Mouse (Mus musculus): Measurements from ENCODE around the gene Rtn4rl1. TPM values are rescaled to one million over a fixed set of nuclear protein-coding genes. Genes with fewer than 3 reads are reported as not detected.
A peak's percentile ranks its signal among the peaks of the same experiment; 100 is the strongest.

Gene Rtn4rl1
- polyA plus RNA-seq, 1 experiment = 11.1 TPM

DNA sequence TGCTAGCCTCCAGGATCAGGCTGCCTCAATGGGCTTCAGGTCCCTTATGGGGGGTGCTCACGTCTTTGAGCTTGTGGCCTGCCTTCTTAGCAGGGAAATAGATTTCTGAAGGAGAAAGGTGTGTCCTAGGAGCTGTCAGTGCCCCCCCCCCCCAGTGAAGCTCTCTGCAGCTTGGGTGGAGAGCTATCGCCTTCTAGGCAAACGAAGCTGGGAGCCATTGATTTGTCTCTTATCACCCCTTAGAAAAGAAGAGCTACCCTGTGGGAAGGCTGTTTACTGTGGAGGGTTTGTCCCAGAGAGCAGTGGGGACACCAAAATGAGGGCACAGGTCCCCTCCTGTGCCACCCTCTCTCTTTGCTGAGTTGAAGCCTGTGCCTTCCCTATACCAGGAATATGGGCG lies 16.5 kb downstream of the Rtn4rl1 start:
- peaks cover 12% of the 10 kb centered on the region; the same call in 1 of the 2 replicates for H3K4me1 ChIP-seq (ENCODE audit: control insufficient read depth, insufficient read depth, insufficient read length)

DNA sequence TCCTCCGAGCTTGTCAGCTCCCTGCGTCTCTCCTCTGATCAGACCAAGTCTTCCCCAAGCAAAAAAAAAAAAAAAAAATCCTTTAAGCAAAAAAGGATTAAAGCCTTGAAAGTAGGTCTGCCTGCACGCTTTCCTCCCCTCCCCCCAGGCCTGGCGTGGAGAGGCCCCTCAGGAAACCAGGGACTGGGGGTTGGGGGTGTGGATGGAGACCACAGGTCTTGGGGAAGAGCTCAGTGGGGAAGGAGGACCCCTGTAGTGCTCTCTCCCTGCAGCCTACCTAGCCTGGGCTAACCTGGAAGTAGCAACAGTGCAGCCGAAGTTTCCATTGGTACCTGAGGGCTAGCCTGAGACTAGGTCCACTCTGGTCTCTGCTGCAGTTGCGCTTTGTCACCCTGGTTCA lies 17.2 kb downstream of the Rtn4rl1 start:
- H3K27ac ChIP-seq (ENCODE audit: insufficient read depth, low read length) = no peak overlapping the region
- peaks cover 12% of the 10 kb centered on the region; the same call in 1 of the 2 replicates for H3K4me1 ChIP-seq (ENCODE audit: control insufficient read depth, insufficient read depth, insufficient read length)
- H3K36me3 ChIP-seq (ENCODE audit: control insufficient read depth, insufficient read depth, low read length) = no peaks in the 10 kb centered on the region
- no peaks in the 10 kb centered on the region for H3K27me3 ChIP-seq (ENCODE audit: control insufficient read depth, insufficient read depth, low read length)
- TF ChIP-seq CTCF (IDR thresholded peaks at IDR 0.05; ENCODE audit: extremely low read depth, insufficient read depth, insufficient read length, insufficient replicate concordance) (no peak), POLR2A (IDR thresholded peaks at IDR 0.05; ENCODE audit: low read depth, low read length) (no peak)
- H3K4me3 ChIP-seq (ENCODE audit: extremely low read depth, insufficient read depth, insufficient read length) = no peak overlapping the region
- WGBS = 85% methylated on average over 6 of the region's 6 CpGs
- DNase-seq (ENCODE audit: low read depth in 1 of 2, low spot score in 2 of 2) = no peak

More for the DNA sequence above, 16.5 kb downstream of the Rtn4rl1 start:
- Histone ChIP-seq H3K4me3 (ENCODE audit: extremely low read depth, insufficient read depth, insufficient read length) (no peak overlapping the region), H3K27me3 (ENCODE audit: control insufficient read depth, insufficient read depth, low read length) (no peaks in the 10 kb centered on the region), H3K36me3 (ENCODE audit: control insufficient read depth, insufficient read depth, low read length) (no peaks in the 10 kb centered on the region), H3K27ac (ENCODE audit: insufficient read depth, low read length) (no peak overlapping the region)
- DNase-seq (ENCODE audit: low read depth in 1 of 2, low spot score in 2 of 2) = no peak
- 78% methylated on average over 4 of the region's 4 CpGs for WGBS
- TF ChIP-seq POLR2A (IDR thresholded peaks at IDR 0.05; ENCODE audit: low read depth, low read length) (no peak), CTCF (IDR thresholded peaks at IDR 0.05; ENCODE audit: extremely low read depth, insufficient read depth, insufficient read length, insufficient replicate concordance) (no peak)

DNA sequence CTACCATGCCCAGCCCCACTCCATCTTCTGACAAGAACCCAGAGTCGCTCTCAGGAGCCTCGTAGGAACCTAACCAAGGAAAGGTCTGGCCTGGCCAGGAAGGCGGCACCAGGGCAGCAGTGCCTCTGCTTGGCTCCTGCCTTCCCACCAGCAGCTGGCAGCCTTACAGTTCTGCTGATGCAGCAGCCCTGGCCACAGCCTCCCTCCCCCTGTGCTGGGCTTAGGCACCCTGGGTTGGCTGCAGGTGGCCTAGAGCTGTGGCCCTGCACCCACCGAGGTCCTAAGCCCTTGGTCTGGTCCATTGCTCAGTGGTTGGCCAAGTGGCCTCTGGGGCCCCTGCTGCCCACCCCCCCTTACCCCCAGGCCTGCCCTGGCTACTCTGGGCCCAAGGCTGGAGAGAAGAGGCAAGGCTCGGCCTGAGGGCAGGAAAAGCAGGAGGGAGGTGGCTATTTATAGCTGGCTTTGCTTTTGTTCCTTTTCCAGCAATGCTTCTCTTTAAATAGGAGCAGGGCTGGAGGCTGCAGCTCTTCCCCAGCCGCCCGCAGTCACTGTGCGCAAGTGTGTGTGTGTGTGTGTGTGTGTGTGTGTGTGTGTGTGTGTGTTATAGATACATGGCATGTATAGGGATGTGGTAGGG lies 18.6 kb downstream of the Rtn4rl1 start:
- WGBS = 54% methylated on average over 8 of the region's 8 CpGs
- H3K27ac ChIP-seq (ENCODE audit: insufficient read depth, low read length) = 0 out of 2 replicates have a peak overlapping the region, but pooled peaks have one; percentile 14
- no peaks in the 10 kb centered on the region for H3K27me3 ChIP-seq (ENCODE audit: control insufficient read depth, insufficient read depth, low read length)
- H3K4me3 ChIP-seq (ENCODE audit: extremely low read depth, insufficient read depth, insufficient read length) = no peak overlapping the region
- no peak for DNase-seq (ENCODE audit: low read depth in 1 of 2, low spot score in 2 of 2)
- peaks cover 5% of the 10 kb centered on the region; the same call in 1 of the 2 replicates for H3K4me1 ChIP-seq (ENCODE audit: control insufficient read depth, insufficient read depth, insufficient read length)
- TF ChIP-seq POLR2A (IDR thresholded peaks at IDR 0.05; ENCODE audit: low read depth, low read length) (no peak), CTCF (IDR thresholded peaks at IDR 0.05; ENCODE audit: extremely low read depth, insufficient read depth, insufficient read length, insufficient replicate concordance) (no peak)
- H3K36me3 ChIP-seq (ENCODE audit: control insufficient read depth, insufficient read depth, low read length) = no peaks in the 10 kb centered on the region

DNA sequence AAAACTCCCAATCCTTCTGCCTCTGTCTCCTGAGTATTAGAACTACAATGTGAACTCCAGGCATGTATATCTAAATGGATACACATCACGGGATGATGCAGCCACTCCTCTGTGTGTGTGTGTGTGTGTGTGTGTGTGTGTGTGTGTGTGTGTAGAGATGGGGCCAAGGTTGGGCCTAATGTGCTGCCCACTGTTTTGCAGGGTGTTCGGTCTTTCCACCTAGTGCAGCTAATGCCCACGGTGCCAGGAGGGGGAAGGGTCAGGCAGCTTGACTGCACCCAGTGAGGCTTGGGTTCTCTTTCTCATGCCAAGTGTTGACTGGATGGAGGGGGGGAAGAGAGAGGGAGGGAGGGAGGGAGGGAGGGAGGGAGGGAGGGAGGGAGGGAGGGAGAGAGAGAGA lies 19.3 kb downstream of the Rtn4rl1 start:
- WGBS = 65% methylated on average over 3 of the region's 3 CpGs
- TF ChIP-seq CTCF (IDR thresholded peaks at IDR 0.05; ENCODE audit: extremely low read depth, insufficient read depth, insufficient read length, insufficient replicate concordance) (no peak), POLR2A (IDR thresholded peaks at IDR 0.05; ENCODE audit: low read depth, low read length) (no peak)
- Histone ChIP-seq H3K4me3 (ENCODE audit: extremely low read depth, insufficient read depth, insufficient read length) (no peak overlapping the region), H3K36me3 (ENCODE audit: control insufficient read depth, insufficient read depth, low read length) (no peaks in the 10 kb centered on the region), H3K4me1 (ENCODE audit: control insufficient read depth, insufficient read depth, insufficient read length) (peaks cover 5% of the 10 kb centered on the region; the same call in 1 of the 2 replicates), H3K27ac (ENCODE audit: insufficient read depth, low read length) (no peak overlapping the region), H3K27me3 (ENCODE audit: control insufficient read depth, insufficient read depth, low read length) (no peaks in the 10 kb centered on the region)
- no peak for DNase-seq (ENCODE audit: low read depth in 1 of 2, low spot score in 2 of 2)

DNA sequence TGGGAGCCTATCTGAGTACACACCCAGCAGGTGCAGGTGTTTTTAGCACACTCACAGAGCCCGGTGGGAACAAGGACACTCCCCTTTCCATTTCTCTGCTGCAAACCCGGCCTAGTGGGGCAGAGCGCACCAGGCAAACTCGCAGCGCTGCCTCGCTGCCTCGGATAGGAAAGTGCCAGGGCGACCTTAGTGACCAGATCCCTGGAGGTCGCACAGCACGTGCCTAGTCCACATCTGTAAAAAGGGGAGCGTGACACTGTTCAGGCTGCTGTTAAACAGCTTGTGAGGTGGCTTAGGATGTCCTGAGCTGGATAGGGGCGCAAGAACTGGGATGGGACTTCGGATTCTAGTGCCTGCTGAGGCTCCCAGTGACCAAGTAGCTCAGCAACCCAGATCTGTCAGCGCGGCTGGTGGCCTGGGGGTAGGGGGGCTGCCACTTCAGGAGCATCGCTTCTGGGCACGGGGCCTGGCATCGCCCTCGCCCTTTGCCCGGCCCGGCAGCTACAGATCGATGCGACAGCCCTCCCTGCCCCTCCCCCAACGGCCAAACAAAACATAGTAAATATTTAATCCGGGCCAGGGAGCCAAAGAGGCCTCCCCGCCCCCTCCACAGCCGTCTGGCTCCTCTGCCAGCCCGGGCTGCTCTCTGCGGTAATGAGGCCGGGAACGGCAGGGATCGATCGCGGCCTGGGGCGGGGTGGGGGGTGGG lies 19.9 kb downstream of the Rtn4rl1 start:
- Histone ChIP-seq H3K27me3 (ENCODE audit: control insufficient read depth, insufficient read depth, low read length) (no peaks in the 10 kb centered on the region), H3K4me3 (ENCODE audit: extremely low read depth, insufficient read depth, insufficient read length) (no peak overlapping the region), H3K27ac (ENCODE audit: insufficient read depth, low read length) (no peak overlapping the region), H3K4me1 (ENCODE audit: control insufficient read depth, insufficient read depth, insufficient read length) (peaks cover 5% of the 10 kb centered on the region; the same call in 1 of the 2 replicates), H3K36me3 (ENCODE audit: control insufficient read depth, insufficient read depth, low read length) (no peaks in the 10 kb centered on the region)
- no peak for TF ChIP-seq POLR2A (IDR thresholded peaks at IDR 0.05; ENCODE audit: low read depth, low read length)
- no peak for TF ChIP-seq CTCF (IDR thresholded peaks at IDR 0.05; ENCODE audit: extremely low read depth, insufficient read depth, insufficient read length, insufficient replicate concordance)
- no peak for DNase-seq (ENCODE audit: low read depth in 1 of 2, low spot score in 2 of 2)
- 46% methylated on average over 35 of the region's 35 CpGs for WGBS

DNA sequence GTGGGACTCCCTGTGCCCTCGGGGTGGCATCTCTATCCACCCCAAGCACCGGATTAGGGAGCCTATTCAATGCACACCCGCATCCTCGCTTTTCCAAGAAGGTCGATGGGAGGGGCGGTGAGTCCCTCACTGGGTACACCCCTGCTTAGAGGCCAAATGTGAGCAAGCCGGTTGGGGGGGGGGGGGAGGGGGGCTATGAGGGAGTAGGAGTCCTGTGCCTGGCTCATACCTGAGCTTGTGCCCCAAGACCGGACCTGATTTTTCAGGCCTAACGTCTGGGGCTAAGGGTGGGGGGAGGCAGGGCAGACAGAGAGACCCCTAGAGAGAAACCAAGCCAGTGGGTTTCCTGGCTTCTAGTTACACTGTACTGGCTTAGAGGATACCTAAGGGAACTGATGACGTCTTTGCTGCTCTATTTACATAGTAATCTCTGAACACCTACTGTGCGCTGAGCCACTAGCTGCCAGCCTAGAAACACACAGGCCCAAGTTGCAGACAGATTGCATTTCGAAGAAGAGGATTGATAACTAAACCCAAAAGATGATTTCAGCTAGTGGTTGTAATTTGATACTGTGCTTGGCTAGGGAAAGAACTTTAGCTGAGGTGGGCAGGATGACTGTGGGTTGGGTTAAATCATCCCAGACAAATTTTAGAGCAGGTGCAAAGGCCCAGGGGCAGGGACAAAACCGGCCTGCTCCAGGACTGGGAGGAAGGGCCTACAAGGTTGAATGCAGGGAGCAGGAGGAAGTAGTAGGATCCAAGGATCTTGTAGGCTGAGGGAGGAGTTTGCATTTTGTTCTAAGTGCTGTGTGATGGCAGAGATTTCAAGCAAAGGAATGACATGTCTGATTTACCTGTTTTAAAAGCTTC lies 20.7 kb downstream of the Rtn4rl1 start:
- DNase-seq (ENCODE audit: low read depth in 1 of 2, low spot score in 2 of 2) = no peak
- 68% methylated on average over 13 of the region's 13 CpGs for WGBS
- no peaks in the 10 kb centered on the region for H3K27me3 ChIP-seq (ENCODE audit: control insufficient read depth, insufficient read depth, low read length)

More for the DNA sequence above, 20.7 kb downstream of the Rtn4rl1 start:
- peaks cover 5% of the 10 kb centered on the region; the same call in 1 of the 2 replicates for H3K4me1 ChIP-seq (ENCODE audit: control insufficient read depth, insufficient read depth, insufficient read length)
- TF ChIP-seq POLR2A (IDR thresholded peaks at IDR 0.05; ENCODE audit: low read depth, low read length) (no peak), CTCF (IDR thresholded peaks at IDR 0.05; ENCODE audit: extremely low read depth, insufficient read depth, insufficient read length, insufficient replicate concordance) (no peak)
- no peak overlapping the region for H3K4me3 ChIP-seq (ENCODE audit: extremely low read depth, insufficient read depth, insufficient read length)
- H3K27ac ChIP-seq (ENCODE audit: insufficient read depth, low read length) = no peak overlapping the region
- H3K36me3 ChIP-seq (ENCODE audit: control insufficient read depth, insufficient read depth, low read length) = no peaks in the 10 kb centered on the region
